Mouse (Mus musculus): ENCODE data around the gene 4930519P11Rik. TPM values are rescaled to one million over a fixed set of nuclear protein-coding genes. Genes with fewer than 3 reads are reported as not detected.
A peak's percentile ranks its signal among the peaks of the same experiment; 100 is the strongest.

4930519P11Rik gene
- total and polyA plus RNA-seq, 2 experiments from 2014 or later = 1.1 TPM; not detected in 1

DNA sequence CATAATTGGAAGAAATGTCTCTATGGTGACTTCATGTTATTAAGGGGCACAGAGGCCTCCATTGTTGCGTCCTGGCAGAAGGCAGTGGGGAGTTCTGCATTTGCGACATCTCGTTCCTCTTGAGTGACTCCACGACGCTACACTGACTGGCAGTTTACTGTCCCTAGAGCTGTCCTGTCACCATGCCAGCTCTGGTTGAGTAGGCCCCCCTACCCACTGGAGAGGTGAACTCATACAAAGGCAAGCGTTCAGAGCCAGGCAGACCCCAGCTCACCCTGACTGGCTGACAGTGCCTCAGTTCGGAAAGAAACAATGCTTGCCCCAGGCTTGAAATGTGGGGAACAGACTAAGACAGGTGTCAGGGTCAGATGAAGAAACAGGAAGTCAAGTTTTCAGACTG lies 39.0 kb downstream of the 4930519P11Rik start:
- WGBS = 43% methylated on average over 7 of the region's 7 CpGs
- no peaks in the 10 kb centered on the region for H3K27me3 ChIP-seq (ENCODE audit: insufficient read depth, low read length)
- no peak for TF ChIP-seq CTCF (IDR thresholded peaks at IDR 0.05; ENCODE audit: low read depth)
- no peak for ATAC-seq
- no peak overlapping the region for H3K9ac ChIP-seq
- no peak overlapping the region for H3K4me3 ChIP-seq (ENCODE audit: low read depth, low read length)
- no peaks in the 10 kb centered on the region for H3K36me3 ChIP-seq (ENCODE audit: insufficient read depth)
- H3K9me3 ChIP-seq (ENCODE audit: low read length) = no peaks in the 10 kb centered on the region
- no peak overlapping the region for H3K27ac ChIP-seq (ENCODE audit: low read depth, low read length)
- H3K4me2 ChIP-seq (ENCODE audit: low read depth) = no peak overlapping the region
- DNase-seq = no peak
- H3K4me1 ChIP-seq (ENCODE audit: insufficient read depth) = peaks cover 4% of the 10 kb centered on the region; the same call in 1 of the 2 replicates

DNA sequence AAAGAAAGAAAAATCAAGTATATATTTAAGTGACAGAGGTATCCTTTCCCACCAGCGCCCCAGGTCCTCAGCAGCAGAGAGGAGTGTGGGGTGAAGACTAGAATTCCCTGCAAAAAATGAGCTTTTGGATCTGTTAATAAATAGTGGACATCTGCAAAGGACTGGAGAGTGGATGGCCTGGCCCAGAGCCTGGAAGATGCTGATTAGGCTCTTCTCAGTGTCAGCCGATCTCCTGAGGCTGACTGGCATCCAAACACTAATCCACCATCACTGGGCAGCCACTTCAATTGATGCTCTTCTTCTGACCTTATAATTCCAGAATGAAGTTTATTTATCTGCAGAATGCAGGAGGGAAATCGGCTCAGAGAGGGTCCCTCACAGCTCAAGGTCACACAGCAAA lies 40.2 kb downstream of the 4930519P11Rik start:
- no peaks in the 10 kb centered on the region for H3K9me3 ChIP-seq (ENCODE audit: low read length)
- no peak overlapping the region for H3K27ac ChIP-seq (ENCODE audit: low read depth, low read length)
- no peak for TF ChIP-seq CTCF (IDR thresholded peaks at IDR 0.05; ENCODE audit: low read depth)
- no peak for DNase-seq
- no peaks in the 10 kb centered on the region for H3K36me3 ChIP-seq (ENCODE audit: insufficient read depth)
- no peaks in the 10 kb centered on the region for H3K27me3 ChIP-seq (ENCODE audit: insufficient read depth, low read length)
- H3K4me3 ChIP-seq (ENCODE audit: low read depth, low read length) = no peak overlapping the region
- H3K9ac ChIP-seq = no peak overlapping the region
- WGBS = 76% methylated on average over 3 of the region's 3 CpGs
- peaks cover 10% of the 10 kb centered on the region; the same call in 1 of the 2 replicates for H3K4me1 ChIP-seq (ENCODE audit: insufficient read depth)
- no peak for ATAC-seq
- H3K4me2 ChIP-seq (ENCODE audit: low read depth) = no peak overlapping the region

DNA sequence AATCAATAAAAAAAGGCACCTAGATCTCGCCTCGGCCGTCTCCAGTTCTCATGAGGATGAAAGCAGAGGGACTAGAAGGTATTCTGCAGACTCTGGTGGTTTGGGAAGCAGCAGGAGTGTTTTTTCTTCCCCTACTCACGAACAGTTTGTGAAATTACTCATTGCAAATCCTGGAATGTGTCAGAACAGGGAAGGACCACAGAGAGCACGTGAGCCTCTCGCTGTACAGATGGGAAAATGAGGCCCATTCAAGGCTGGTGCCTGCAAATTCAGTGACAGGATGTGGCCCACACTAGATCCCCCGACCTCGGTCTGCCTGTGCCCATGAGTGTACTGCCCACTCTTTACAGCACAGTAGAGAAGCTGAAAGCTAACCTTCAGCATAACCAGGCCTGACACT lies 41.3 kb downstream of the 4930519P11Rik start:
- Histone ChIP-seq H3K9ac (no peak overlapping the region), H3K27ac (ENCODE audit: low read depth, low read length) (no peak overlapping the region), H3K9me3 (ENCODE audit: low read length) (no peaks in the 10 kb centered on the region), H3K4me3 (ENCODE audit: low read depth, low read length) (no peak overlapping the region), H3K27me3 (ENCODE audit: insufficient read depth, low read length) (no peaks in the 10 kb centered on the region), H3K36me3 (ENCODE audit: insufficient read depth) (no peaks in the 10 kb centered on the region), H3K4me2 (ENCODE audit: low read depth) (no peak overlapping the region), H3K4me1 (ENCODE audit: insufficient read depth) (peaks cover 10% of the 10 kb centered on the region; the same call in 1 of the 2 replicates)
- ATAC-seq (no peak), DNase-seq (no peak)
- TF ChIP-seq CTCF (IDR thresholded peaks at IDR 0.05; ENCODE audit: low read depth) = no peak
- 75% methylated on average over 8 of the region's 8 CpGs for WGBS

DNA sequence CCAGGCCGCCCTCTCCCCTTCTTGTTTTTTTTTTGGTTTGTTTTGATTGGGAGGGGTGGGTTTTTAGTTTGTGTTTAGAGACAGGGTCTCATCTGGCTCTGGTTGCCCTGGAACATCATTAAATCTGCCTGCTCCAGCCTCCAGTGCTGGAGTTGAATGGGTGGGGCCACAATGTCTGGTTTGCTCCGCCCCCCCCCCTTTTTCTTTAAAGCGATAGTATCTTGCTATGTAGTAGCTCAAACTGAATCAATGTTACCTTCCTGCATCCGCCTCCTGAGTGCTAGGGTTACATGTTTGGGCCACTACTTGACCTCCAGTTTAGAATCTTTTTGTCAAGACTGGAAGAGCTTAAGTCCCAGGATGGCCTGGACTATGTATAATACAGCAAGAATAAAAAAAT lies 42.0 kb downstream of the 4930519P11Rik start:
- H3K9ac ChIP-seq = no peak overlapping the region
- no peaks in the 10 kb centered on the region for H3K9me3 ChIP-seq (ENCODE audit: low read length)
- no peak for TF ChIP-seq CTCF (IDR thresholded peaks at IDR 0.05; ENCODE audit: low read depth)
- no peak for DNase-seq
- H3K27me3 ChIP-seq (ENCODE audit: insufficient read depth, low read length) = no peaks in the 10 kb centered on the region
- H3K36me3 ChIP-seq (ENCODE audit: insufficient read depth) = no peaks in the 10 kb centered on the region
- no peak overlapping the region for H3K27ac ChIP-seq (ENCODE audit: low read depth, low read length)
- H3K4me2 ChIP-seq (ENCODE audit: low read depth) = no peak overlapping the region
- no peak for ATAC-seq
- peaks cover 10% of the 10 kb centered on the region; the same call in 1 of the 2 replicates for H3K4me1 ChIP-seq (ENCODE audit: insufficient read depth)
- no peak overlapping the region for H3K4me3 ChIP-seq (ENCODE audit: low read depth, low read length)
- WGBS = 79% methylated on average over 4 of the region's 4 CpGs

DNA sequence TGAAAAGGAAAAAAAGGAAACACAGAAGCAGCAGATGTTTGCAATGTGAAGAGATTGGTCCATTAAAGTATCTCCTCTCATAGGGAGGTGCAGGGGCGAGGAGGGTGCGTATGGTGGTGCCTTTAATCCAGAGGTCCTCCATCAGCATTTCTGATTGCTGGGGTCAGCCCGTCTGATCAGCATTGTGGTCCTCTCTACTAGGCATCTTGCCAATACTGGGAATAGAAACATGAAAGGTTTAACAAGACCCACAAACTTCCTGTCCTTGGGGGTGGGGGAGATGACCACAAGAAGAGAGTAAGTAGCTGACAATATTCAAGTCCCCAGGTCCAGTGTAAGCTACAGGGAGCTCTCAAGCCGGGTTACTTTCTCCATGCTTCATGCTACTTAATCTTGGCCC lies 42.6 kb downstream of the 4930519P11Rik start:
- Histone ChIP-seq H3K4me1 (ENCODE audit: insufficient read depth) (peaks cover 10% of the 10 kb centered on the region; the same call in 1 of the 2 replicates), H3K36me3 (ENCODE audit: insufficient read depth) (no peaks in the 10 kb centered on the region), H3K9me3 (ENCODE audit: low read length) (no peaks in the 10 kb centered on the region), H3K4me2 (ENCODE audit: low read depth) (no peak overlapping the region), H3K4me3 (ENCODE audit: low read depth, low read length) (no peak overlapping the region), H3K27me3 (ENCODE audit: insufficient read depth, low read length) (no peaks in the 10 kb centered on the region), H3K27ac (ENCODE audit: low read depth, low read length) (no peak overlapping the region), H3K9ac (no peak overlapping the region)
- WGBS = 70% methylated on average over 4 of the region's 4 CpGs
- no peak for TF ChIP-seq CTCF (IDR thresholded peaks at IDR 0.05; ENCODE audit: low read depth)
- ATAC-seq (no peak), DNase-seq (no peak)

DNA sequence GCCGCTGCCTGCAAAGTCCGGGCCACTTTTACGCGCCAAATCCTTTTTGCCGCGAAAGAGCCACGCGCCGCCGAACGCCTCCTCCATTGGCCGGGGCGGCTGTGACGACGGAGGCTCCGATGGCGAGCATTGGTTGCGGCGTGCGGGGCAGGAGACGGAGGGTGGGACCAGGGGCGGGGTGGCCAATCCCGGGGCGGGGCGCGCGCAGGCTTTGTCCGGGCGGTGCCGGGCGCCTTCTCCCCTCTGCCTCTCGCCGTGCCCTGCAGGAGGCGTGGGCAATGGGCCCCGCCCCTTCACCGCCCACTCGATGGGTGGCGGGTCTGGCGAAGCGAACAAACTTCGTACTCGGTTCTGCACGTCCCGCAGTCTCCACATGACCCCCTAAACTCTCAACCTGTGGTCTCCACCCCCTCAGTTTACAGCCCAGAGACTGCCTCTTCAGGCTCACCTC lies 43.4 kb downstream of the 4930519P11Rik start, which contains the start of gene E2f1:
Gene E2f1 (minus strand): TSS at position 57 of the 451 bp plus-strand sequence.
- peak within 1 kb of the TSS; percentile 83 for H3K4me3 ChIP-seq (ENCODE audit: low read depth, low read length)
- H3K9ac ChIP-seq = peak within 1 kb of the TSS; percentile 49
- peaks cover 10% of the 10 kb centered on the region; the same call in 1 of the 2 replicates for H3K4me1 ChIP-seq (ENCODE audit: insufficient read depth)
- no peaks in the 10 kb centered on the region for H3K27me3 ChIP-seq (ENCODE audit: insufficient read depth, low read length)
- H3K9me3 ChIP-seq (ENCODE audit: low read length) = no peaks in the 10 kb centered on the region
- 6% methylated on average over 31 of the region's 44 CpGs for WGBS
- H3K27ac ChIP-seq (ENCODE audit: low read depth, low read length) = peak within 1 kb of the TSS; percentile 54
- H3K4me2 ChIP-seq (ENCODE audit: low read depth) = peak within 1 kb of the TSS; percentile 91
- DNase-seq (peak; percentile 96), ATAC-seq (peak; percentile 99)
- peak; percentile 23; the same call in 1 of the 2 replicates for TF ChIP-seq CTCF (IDR thresholded peaks at IDR 0.05; ENCODE audit: low read depth)
- no peaks in the 10 kb centered on the region for H3K36me3 ChIP-seq (ENCODE audit: insufficient read depth)

DNA sequence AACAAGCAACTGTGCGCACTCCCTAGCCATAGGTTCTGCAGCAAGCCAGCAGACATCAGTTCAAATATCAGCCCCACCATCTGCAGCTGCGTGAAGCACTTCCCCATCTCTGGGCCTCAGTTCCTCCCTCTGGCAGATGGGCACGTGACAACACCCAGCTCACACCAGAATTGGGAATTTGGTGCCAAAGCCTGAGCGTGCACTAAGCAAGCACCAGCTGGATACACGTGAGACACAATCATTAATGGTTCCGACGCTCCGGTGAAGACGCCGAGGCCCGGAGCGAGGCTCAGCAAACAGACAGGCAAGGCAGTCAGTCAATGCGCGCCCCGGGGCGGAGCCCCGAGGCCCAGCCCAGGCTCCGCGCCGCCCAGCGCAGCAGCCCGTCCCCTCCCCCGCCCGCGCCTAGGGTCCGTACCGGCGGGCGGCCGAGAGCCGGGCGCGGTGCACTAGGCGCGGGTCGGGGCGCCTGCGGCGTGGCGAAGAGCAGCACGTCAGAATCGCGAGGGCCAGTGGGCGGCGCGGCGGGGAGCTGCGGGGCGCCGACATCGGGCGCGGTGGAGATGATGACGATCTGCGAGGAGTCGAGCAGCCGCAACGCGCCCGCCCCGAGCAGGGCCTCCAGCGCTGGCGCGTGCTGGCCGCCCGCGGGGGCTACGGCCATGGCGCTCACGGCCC lies 44.0 kb downstream of the 4930519P11Rik start:
- no peak for TF ChIP-seq CTCF (IDR thresholded peaks at IDR 0.05; ENCODE audit: low read depth)
- peaks cover 10% of the 10 kb centered on the region; the same call in 1 of the 2 replicates for H3K4me1 ChIP-seq (ENCODE audit: insufficient read depth)
- no peaks in the 10 kb centered on the region for H3K36me3 ChIP-seq (ENCODE audit: insufficient read depth)
- no peaks in the 10 kb centered on the region for H3K27me3 ChIP-seq (ENCODE audit: insufficient read depth, low read length)
- peak overlapping the region; percentile 49 for H3K9ac ChIP-seq
- ATAC-seq = peak; percentile 59
- DNase-seq = peak; percentile 49
- H3K9me3 ChIP-seq (ENCODE audit: low read length) = no peaks in the 10 kb centered on the region
- H3K4me3 ChIP-seq (ENCODE audit: low read depth, low read length) = peak overlapping the region; percentile 83
- peak overlapping the region; percentile 91 for H3K4me2 ChIP-seq (ENCODE audit: low read depth)
- under 1% methylated on average over 49 of the region's 70 CpGs for WGBS
- H3K27ac ChIP-seq (ENCODE audit: low read depth, low read length) = peak overlapping the region; percentile 54

All from forebrain, postnatal 0 days (tissue).